Mouse (Mus musculus): ENCODE data around the gene Ccnf.

GRCm38 (mm10) chr17:24243311-24243969, 7.8 kb downstream of the Ccnf start:
- TF ChIP-seq CTCF (IDR thresholded peaks at IDR 0.05; ENCODE audit: insufficient read depth, low read depth, low read length) (no peak), POLR2A (IDR thresholded peaks at IDR 0.05; ENCODE audit: insufficient read depth, low read depth, low read length) (no peak)
